Mouse (Mus musculus) urinary bladder, postnatal 36 days (tissue): ENCODE results near the gene Rps16.
"Not testable (repeated sequence)": the region's sequence is repeated elsewhere in the genome, so short reads cannot be mapped to it uniquely, and the experiment has no call there.

Experiments
- DNase-seq, 2 experiments: peaks; one replicate each; pipeline ENCODE4 v3.0.0; 2022; ENCODE audit warnings: low spot score in 2 of 2, mixed read lengths in 1 of 2

Rps16 gene

DNA sequence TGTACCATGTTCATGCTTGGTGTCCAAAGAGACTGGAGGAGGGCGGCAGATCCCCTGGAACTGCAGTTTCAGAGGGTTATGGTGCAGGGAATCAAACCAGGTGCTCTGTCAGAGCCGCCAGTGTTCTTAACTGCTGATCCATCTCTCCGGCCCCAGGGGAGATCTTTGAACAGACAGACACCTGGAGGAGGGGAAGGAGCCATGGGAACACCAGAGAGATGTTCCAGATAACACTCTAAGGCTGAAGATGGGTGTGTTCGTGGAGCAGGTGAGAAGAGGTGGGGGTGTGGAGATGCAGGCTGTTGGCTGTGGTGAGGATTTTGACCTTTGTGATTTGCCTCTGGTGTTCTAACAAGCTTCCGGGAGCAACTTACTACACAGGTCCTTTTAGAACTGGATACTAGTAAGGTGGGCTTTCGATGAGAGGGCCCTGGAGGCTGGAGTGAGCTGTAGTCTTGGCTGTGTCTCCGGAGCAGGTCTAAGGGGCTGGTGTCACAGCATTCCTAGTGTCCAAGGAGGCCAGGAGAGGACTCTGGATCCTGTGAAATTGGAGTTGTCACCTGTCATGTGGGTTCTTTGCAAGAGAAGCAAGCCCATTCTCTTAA, 23.5 kb downstream of the Rps16 start:
- no peak for DNase-seq

DNA sequence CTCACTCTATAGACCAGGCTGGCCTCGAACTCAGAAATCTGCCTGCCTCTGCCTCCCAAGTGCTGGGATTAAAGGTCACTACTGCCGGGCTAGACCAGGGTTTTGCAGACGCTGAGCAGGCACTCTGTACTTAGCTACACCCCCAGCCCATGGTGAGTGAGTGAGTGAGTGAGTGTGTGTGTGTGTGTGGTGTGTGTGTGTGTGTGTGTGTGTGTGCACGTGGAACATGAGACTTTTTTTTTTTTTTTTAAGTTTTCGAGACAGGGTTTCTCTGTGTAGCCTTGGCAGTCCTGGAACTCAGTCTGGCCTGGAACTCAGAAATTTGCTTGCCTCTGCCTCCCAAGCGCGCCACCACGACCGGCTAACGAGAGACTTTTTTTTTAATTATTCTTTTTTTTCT, 24.2 kb downstream of the Rps16 start:
- no peak for DNase-seq

DNA sequence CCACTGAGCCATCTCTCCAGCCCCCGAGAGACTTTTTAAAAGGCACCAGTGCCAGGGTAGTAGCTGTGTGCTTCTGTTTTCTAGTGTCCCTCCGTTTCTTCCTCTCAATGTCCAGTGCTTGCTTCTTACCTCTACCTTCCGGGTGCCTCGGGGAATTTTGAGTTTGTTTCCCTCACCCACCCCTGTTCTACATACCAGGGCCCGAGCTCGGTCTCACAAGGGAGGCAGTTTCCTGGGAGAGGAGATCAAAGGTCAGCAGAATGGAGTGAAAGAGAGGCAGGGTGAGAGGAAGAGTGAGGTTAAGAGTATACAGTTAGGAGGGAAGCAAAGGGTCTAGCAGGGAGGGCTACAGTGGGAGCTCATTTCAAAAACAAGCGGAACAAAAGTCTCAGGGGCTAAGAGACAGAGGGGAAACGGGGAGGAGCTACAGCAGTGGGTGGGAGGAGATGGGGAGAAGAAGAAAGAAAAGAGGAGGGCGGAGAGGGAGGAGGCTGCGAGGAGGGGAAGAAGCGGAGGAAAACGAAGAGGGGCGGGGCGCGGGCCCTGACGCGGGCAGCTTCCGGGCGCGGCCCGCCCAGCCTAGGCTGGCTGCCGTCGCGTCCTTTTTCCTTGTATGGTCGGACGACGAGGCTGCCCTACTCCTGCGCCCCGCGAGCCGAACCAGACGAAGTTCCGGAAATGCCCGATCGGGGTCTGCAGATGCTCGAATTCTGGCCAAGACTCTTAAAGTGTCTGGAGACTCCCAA, 24.9 kb downstream of the Rps16 start:
- DNase-seq: peak; percentile 85 to 93

DNA sequence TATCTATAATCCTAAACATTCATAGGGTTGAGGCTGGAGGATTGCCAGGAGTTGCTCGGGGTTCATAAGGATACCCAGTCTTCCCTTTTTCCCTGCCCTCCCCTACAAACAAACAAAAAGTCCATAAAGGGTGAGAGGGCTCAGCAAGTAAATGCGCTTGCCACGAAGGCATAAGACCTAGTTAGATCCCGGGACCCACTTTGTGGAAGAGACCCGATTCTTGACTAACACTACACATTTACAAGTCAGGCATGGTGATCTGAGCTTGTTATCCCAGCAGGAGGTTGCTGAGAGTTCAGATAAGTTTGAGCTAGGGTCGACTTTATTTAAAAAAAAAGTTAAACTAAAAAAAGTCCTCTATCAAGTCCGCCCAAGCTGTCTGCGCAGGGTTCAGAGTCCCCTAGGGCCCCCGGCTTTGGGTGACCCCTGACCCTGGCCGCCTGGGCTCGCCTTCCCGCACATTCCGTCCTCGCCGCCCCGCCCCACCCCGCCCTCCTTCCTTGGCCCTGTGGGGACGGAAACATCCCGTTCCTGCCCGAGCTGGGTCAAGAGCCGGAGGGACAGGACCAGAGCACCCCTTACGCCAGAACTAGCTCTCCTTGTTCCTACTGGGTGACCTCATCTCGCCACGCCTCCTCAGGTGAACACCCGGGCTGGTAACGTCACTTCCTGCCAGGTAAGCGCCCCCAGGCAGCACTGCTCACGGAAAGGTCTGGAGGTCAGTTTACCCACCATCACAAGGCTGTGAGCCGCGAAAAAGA, 25.7 kb downstream of the Rps16 start:
- DNase-seq: peak; percentile 84 to 88

DNA sequence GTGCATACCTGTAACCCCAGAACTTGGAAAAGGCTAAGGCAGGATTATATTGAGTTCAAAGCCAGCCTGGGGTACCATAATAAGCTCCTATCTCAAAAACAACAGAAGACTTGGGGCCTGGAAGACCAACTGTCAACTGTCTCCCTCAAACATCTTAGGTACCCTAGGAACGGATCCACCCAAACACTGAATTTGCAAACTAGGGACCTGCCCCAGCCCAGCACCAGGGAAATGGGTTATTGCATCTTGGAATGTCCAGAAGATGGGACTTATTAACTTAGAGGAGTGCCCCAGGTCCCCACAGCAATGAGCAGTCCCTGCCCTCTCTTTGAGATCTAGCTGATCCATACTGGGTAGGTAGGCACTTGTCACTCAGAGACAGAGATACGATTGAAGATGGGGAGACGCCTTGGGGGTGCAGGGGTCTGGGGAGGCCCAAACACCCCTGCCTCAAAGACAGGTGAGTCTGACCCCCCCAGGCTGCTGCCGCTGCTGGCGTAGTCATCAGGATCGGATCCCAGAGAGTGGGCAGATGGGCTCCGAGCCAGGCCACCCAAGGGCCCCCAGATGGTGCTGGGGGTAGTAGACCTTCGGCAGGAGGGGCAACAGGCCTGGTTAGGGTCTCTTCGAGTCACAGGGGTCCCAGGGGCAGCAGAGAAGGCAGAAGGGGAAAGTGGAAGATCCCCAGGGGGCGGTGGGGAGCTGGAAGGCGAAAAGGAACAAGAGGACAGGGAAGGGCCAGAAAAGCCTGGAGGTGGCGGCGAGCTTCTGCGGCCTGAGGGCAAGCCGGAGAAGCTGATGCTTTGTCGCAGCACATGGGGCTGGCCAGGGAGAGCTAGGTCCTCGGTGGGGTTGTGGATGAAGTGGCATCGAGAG, 27.0 kb downstream of the Rps16 start:
- DNase-seq: peak in 1 of 2 experiments; percentile 33

DNA sequence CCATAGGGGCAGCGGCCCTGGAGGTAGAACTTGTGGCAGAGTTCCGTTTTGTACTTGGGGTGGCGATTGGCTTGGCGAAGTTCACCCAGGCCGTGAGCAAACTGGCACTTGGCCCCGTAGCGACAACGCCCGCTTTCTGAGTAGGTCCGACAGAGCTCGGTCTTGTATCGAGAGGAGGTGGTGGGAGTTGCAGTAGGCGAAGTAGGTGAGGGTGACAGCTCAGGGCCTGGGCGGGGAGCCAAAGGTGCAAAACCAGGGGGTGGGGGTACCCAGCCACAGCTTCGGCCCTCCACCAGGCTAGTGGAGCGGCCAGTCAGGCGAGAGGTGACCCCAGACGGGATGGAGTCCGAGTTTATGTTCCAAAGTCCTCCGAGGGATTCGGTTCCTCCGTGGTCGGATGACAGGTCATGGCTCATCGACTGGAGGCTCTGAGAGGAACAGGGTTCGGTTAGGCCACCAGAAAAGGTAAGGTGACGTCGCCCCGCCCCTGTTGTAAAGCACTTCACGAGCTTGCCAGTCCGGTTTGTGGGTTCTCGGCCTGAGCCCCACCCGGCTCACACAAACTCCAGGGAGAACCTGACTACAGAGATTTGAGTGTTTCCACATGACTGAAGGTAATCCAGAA, 27.7 kb downstream of the Rps16 start:
- peak; percentile 81 to 86 for DNase-seq

DNA sequence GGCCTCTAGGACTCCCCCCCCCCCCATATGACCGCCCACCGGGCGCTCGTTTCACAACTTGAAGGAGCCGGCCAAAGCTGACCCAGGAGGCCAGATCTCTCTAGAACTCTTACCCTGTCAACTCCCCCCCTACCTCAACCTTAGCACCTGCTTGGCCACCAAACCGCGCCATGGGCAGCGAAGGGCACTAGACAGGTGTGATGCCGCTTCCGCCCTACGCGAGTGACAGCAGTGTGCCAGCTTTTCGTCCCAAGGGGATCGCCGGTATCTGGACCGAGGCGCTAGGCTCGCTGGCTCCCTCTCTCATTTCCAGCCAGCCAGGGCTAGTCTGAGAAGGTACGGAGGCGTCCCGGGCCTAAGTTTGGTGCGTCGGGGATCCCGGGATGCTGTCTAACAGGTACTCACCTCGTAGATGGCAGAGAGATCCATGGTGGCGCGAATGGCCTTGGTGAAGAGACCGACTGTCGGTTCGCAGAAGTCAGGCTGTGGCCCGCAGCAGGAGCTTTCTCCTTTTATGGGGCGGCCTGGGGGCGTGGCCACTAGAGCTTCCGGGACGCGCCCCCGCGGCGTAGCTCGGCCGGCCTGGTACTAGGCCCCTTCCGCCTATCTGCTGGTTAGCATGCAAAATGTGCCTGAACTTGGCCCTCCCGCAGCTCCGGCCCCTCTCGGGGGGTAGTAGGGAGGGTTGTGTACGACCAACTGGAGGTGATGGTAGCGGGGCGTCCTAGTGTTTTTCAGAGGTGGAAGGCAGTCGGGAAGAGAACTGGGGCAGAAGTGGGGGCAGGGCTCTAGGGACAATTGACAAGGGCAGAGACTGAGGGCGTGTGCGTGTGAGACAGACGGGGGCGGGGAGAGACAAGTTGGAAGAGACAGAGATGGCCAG, 28.6 kb downstream of the Rps16 start:
- DNase-seq: peak; percentile 96 to 97

DNA sequence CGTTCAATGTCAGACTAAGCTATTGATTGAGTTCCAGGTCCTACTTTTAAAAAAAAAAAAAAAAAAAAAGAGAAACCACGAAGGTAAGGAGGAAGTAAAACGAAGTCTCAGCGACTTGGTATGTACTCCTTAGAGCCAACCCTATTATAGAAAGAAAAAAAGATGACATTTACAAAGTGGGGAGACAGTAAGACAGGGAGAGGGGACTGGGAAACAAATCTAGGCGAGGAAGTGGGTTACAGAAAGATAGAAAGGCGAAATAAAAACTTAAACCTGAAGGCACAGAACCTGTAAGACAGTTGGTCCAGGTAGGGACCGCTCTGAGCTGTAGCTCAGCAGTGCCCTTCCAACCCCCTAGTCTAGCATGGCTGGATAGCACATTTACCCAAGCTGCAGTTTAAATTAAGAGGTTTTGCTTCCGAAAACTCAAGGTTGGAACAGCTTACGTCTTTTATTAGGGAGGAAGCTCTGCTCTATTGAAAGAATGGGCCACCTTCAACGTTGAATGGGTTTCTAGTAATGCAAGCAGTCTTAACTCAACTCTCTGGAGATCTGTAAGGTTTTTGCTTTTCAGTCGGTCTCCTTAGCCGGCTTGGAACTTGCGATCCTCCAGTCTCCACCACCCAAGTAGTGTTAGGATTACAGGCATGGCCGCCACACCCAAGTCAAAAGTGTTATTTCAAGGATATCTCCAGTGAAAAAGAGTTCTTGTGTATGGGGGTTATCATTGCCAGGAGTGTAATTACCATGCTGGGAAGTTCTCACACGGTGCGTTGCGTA, 30.0 kb downstream of the Rps16 start, which contains the start of gene Zfp36:
Gene Zfp36, minus strand, starts transcription at position 17 of the 780 bp plus-strand sequence.
- DNase-seq: no peak

DNA sequence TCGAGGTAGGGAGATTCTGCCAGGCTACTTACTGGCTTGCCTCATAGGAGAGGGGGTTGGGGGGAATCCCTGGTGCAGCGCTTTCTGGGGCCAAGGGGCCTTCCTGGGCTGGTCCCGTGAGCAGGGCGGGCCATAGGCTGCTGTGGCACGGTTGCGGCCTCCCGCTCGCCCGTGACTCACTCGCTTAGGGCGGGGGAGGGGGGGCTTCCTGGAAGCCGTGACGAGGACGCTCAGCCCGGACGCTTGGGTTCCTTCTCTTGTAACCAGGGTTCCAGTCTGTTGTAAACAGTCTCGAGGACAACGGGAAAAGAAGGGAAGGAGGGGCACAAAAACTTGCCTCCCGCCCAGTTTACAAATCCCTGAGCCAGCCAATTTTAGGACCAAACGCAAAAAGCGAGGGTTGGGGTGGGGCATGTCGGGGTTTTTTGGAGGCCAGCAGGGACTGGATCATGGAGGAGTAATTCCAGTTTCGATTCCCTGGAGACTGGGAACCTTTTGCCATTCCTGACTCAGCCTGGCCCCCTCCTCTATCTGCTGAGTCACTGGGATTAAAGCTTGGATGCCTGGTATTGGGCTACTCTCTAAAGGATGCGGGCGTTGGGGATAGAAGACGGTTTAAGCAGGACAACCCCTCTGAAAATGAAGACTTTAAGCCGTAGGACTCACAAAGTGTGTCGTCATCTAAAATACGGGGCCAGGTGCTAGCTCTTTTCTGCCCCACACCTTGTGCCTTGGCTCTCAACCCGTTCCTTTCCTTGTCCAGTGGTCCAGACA, 30.8 kb downstream of the Rps16 start:
- DNase-seq: peak; percentile 84 to 91

DNA sequence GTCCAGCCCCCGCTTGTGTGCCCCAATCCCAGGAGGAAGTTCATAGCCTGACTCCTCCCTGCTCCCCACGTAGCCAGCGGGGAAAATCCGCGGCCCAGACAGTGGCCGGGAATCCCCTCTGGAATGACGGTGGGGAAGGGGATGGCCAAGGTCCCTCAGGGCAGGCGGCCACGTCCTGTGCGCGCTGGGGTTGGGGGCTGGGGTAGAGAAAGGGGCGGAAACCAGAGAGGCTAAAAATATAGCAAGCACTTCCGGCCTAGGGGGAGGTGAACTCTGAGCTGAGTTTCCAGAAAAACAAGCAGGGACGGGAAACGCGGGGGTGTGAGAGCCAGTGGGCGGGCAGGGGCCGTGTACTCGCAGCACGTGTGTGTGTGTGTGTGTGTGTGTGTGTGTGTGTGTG, 31.5 kb downstream of the Rps16 start:
- peak; percentile 80 to 91 for DNase-seq

DNA sequence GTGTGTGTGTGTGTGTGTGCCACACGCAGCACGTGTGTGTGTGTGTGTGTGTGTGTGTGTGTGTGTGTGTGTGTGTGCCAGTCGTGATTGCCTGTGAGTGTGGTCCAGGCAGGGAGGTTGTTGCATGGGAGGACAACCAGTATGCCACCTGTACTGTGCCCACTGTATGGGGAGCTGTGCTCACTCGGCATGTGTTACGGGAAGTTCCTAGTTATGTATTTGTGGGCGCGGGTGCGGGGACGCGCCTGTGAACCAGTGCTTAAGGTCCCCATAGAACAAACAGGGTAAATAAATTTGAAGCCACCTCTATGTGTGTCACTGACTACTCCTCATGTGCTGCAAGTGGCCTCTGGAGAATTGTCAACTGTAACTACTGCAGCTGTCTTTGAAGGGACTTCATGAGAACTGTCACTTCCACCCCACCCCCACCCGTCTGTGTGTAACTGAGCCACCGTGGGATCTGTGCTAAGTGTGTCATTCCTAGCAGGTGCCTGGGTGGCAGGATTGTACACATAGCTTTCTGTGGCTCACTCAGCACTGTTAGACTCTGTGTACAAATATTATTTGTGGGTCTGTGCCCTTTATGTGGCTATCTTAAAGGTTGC, 32.0 kb downstream of the Rps16 start:
- DNase-seq: no peak

DNA sequence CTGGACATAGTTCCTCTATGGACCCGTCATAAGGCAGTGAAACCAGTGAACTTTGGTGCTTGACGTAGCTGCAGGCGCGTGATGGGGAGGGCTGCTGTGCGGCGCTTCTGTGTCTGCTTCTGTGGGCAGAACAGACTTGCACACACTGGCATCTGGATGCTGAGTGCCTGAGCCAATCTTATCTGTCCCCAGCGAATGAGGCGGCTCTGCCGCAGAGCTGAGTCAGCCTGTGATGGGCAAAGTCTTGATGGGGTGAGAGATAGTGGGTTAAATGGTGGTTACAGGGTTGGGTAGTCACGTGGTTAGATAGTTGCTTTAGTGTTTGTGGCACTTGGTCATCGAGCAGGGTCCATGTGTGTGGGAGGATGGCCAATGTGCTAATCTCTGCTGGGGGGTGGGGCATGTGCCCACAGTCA, 32.5 kb downstream of the Rps16 start:
- DNase-seq: peak; percentile 55 to 72

DNA sequence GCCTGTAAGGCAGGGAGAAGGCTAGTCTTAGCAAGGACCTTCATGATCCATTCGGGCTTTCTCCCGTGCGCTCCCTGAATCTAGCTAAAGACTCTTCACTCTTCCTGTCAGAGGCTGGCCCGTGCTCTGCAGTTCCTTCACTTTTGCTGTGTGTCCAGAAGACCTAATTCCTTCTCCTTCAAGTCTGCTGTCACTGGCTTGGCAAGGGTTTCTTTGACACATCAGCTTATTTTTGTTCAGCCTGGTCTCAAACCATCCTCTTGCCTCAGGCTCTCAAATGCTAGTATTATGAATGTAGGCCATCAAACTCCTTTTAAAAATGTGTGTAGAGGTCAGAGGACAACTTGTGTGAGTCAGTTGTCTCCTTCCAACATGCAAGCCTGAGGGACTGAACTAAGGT, 33.2 kb downstream of the Rps16 start:
- DNase-seq: no peak

DNA sequence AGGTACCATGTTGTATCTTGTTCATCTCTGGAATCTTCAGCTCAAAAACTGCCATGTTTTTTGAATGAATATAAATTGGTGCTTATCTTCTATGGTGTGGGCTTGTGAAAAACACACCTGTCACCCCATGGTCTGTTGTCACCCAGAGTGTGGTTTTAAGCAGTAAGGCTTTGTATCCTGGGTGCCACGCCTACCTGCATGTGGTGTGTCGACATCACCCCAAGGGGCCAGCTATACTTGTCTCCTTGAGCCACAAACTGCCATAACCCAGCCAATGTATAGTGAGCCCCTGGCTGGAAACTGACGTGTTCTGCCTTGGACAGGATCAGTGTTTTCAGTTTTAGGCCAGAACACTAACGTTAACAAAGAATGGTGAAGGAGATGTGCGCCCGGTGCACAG, 33.7 kb downstream of the Rps16 start:
- no peak for DNase-seq

DNA sequence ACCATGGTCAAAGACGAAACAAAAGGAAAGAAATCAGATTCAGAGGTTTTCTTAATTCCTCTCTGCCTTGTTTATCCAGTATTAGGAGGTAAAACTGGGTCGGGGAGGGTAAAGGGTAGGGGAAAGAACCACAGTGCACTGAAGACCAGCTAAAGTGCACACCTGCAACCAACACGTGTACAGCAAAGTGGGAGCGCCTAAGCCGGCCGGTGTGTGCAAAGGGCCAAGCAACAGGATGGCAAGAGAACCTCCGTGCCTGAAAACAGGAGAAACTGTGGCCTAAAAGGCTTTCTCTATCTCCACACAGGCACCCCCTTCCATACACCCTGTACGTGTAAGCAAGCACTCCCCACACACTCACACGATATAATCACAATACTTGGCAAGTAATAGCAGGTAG, 34.7 kb downstream of the Rps16 start:
- no peak for DNase-seq

DNA sequence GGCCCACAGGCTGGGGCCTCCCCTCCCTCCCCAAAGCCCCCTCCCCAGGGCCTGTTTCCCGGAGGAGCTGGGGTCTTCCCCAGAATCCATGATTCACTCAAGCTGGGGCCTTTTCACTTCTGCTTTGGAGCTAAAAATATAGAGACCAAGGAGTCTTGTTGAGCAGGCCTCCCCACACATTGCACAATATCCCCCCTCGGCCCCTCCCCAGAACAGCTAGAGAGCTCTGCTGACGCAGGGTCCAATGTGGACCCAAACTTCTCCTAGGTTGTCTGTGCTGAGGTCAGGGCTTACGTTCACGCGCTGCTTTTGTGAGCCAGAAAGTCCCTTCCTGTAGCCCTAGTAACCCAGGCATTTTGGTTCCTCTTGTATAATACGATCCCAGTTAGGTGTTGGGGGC, 35.6 kb downstream of the Rps16 start:
- DNase-seq: no peak

DNA sequence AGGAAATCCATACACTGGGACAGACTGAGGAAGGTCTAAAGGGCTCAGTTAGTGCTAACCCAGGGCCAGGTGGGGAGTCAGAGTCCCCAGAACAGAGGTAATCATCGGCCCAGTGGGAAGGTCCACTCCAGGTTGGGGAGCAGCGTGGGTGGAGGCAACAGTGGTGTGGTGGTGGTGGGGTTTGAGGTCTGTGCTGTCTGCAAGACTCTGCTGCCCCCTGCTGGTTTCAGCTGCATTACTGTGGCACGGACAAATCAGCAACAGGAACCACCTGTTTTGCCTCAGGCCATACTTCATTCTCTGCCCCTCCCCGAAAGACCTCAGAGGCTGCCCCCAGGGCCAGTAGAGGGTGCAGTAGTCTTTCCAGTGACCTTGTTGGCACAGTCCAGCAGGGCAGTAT, 36.0 kb downstream of the Rps16 start:
- DNase-seq: peak; percentile 74 to 84

DNA sequence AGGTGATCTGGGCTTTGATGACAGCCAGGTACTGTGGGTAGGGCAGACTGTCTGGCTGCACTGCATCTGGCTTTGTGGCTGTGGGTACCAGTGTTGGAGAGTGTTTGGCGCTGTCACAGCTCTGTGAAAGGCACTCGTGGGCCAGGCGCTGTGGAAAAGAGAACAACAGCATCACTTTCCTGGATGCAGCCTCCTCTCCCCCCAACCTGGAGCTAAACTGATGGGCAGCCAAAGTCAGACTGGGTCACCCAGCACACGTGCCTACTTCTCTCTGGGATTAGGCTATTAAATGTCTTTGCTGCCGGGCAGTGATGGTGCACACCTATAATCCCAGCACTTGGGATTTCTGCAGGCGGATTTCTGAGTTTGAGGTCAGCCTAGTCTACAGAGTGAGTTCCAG, 36.4 kb downstream of the Rps16 start:
- DNase-seq: not testable (repeated sequence)
